Mouse (Mus musculus): ENCODE data around the gene Mgrn1. TPM values are rescaled to one million over a fixed set of nuclear protein-coding genes. Genes with fewer than 3 reads are reported as not detected.

The Mgrn1 gene
- polyA plus RNA-seq, 1 experiment = 75.4 TPM

DNA sequence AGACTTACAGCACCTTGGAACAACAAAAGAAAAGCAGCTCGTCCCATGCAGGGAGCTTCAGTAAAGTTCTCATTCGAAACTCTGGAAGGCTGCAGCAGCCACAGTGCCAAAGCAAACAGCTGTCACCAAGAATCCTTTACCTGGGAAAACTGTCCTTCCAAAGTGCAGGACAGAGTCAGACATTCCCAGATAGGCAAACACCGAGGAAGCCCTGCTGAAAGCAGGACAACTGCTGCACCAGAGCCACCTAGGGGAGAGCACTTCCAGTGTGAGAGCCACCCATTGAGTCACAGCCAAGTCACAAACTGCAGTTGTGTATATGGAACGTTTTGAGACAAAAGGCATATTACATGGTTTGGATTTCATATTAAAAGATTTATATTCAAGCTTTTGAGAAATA lies 59.4 kb downstream of the Mgrn1 start:
- H3K27ac ChIP-seq (ENCODE audit: insufficient read depth, low read depth, low read length) = no peak overlapping the region
- H3K4me3 ChIP-seq (ENCODE audit: insufficient read depth, low read length) = no peak overlapping the region
- no peaks in the 10 kb centered on the region for H3K4me1 ChIP-seq (ENCODE audit: control insufficient read depth, insufficient read depth, low read length)
- TF ChIP-seq CTCF (IDR thresholded peaks at IDR 0.05; ENCODE audit: low read depth, low read length) (no peak), POLR2A (IDR thresholded peaks at IDR 0.05; ENCODE audit: borderline replicate concordance, low read depth, low read length) (no peak)

DNA sequence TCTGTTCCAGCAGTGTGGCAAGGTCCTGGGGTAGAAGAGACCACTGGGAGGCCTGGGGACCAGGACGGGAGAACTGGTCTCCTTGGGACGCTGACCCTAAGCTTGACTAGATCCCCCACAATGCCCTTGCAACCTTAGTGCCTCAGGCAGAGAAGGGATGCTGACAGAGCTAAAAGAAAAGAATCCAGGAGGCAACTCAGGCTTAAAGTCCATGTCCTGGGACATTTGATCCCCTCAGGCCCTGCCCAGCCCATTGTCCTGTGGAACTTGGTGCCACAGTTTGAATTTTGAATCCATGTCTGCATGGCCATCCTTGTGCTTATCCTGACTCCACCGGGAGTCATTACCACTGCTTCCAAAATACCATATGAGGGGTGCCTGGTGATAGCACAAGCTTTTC lies 60.1 kb downstream of the Mgrn1 start:
- H3K4me3 ChIP-seq (ENCODE audit: insufficient read depth, low read length) = no peak overlapping the region
- no peak overlapping the region for H3K27ac ChIP-seq (ENCODE audit: insufficient read depth, low read depth, low read length)
- H3K4me1 ChIP-seq (ENCODE audit: control insufficient read depth, insufficient read depth, low read length) = no peaks in the 10 kb centered on the region
- TF ChIP-seq CTCF (IDR thresholded peaks at IDR 0.05; ENCODE audit: low read depth, low read length) (no peak), POLR2A (IDR thresholded peaks at IDR 0.05; ENCODE audit: borderline replicate concordance, low read depth, low read length) (no peak)

DNA sequence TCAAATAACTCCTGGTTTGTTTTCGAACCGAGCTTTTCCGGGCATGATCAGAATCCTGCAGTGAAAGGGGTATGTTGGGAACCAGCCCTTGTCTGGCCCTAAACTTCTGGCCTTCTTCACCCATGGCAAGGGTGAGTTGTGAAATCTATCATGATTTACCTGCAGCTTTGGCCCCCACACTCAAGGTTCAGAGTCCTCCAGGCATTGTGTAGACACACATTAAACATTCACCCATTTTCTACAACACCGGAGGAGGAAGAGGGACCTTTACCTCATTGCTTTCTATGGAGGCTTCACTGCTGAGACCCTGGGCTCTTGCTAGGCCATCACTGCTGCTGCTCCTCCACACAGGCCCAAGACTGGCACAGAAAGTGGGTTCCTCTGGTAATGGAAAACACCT lies 61.3 kb downstream of the Mgrn1 start:
- no peak overlapping the region for H3K27ac ChIP-seq (ENCODE audit: insufficient read depth, low read depth, low read length)
- no peak overlapping the region for H3K4me3 ChIP-seq (ENCODE audit: insufficient read depth, low read length)
- TF ChIP-seq CTCF (IDR thresholded peaks at IDR 0.05; ENCODE audit: low read depth, low read length) = no peak
- TF ChIP-seq POLR2A (IDR thresholded peaks at IDR 0.05; ENCODE audit: borderline replicate concordance, low read depth, low read length) = no peak
- no peaks in the 10 kb centered on the region for H3K4me1 ChIP-seq (ENCODE audit: control insufficient read depth, insufficient read depth, low read length)

DNA sequence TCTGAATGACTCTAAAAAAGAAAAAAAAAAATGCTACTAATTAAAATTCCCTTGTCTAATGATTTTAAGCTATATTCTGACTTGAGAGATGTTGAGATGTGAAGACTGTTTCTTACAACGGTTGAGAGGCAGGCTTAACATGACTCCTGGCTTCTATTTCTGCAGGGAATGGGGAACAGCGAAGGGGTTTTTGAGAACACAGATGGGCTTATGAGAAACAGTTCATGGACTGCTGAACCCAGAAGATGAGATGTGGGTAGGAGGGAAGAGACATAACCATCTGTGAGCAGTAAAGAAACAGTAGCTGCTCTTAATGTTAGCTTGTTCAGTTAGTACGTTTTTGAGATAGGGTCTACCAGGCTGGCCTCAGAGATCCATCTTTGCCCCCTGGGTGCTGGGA lies 70.6 kb downstream of the Mgrn1 start:
- TF ChIP-seq CTCF (IDR thresholded peaks at IDR 0.05; ENCODE audit: low read depth, low read length) (no peak), POLR2A (IDR thresholded peaks at IDR 0.05; ENCODE audit: borderline replicate concordance, low read depth, low read length) (no peak)
- no peak overlapping the region for H3K27ac ChIP-seq (ENCODE audit: insufficient read depth, low read depth, low read length)
- peaks cover 21% of the 10 kb centered on the region for H3K4me1 ChIP-seq (ENCODE audit: control insufficient read depth, insufficient read depth, low read length)
- H3K4me3 ChIP-seq (ENCODE audit: insufficient read depth, low read length) = no peak overlapping the region

DNA sequence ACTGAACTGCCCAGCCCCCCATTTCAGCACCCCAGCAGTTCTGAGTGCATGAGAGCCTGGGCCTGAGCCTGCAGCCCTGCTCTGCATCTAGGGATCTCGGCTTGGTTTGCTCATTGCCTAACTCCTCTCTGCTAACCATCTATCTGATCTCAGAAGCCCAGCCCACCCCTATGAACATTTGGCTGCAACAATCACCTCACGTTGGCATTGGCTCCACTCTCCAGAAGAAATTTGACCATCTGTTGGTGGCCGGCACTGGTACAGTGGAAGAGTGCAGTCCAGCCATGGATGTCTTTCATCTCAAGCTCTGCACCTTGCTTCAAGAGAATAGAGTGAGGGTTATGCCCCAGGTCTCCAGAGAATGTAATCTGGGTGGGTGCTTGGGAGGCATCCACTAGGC lies 71.4 kb downstream of the Mgrn1 start:
- Histone ChIP-seq H3K4me3 (ENCODE audit: insufficient read depth, low read length) (no peak overlapping the region), H3K4me1 (ENCODE audit: control insufficient read depth, insufficient read depth, low read length) (peaks cover 25% of the 10 kb centered on the region), H3K27ac (ENCODE audit: insufficient read depth, low read depth, low read length) (no peak overlapping the region)
- no peak for TF ChIP-seq POLR2A (IDR thresholded peaks at IDR 0.05; ENCODE audit: borderline replicate concordance, low read depth, low read length)
- no peak for TF ChIP-seq CTCF (IDR thresholded peaks at IDR 0.05; ENCODE audit: low read depth, low read length)

DNA sequence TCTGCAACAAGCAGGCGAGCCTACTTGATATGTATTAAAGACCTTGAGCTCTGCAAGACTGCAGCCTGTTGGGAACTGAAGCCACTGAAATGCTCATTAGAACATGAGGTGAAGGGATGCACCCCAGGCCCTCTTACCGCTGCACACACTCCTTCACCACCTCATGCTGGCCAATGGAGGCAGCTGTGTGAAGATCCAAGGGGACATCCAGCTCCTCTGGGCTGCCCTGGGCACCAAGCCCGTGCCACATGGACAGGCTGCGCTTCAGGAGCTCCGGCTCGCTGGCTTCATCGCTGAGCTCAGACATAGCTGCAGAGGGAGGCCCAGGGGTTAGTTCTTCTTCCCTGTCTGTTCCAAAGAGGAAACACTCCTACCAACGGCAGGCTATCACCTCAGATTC lies 74.2 kb downstream of the Mgrn1 start:
- Histone ChIP-seq H3K4me1 (ENCODE audit: control insufficient read depth, insufficient read depth, low read length) (peaks cover 32% of the 10 kb centered on the region), H3K27ac (ENCODE audit: insufficient read depth, low read depth, low read length) (peak overlapping the region; percentile 55), H3K4me3 (ENCODE audit: insufficient read depth, low read length) (peak overlapping the region; percentile 26)
- TF ChIP-seq CTCF (IDR thresholded peaks at IDR 0.05; ENCODE audit: low read depth, low read length) (no peak), POLR2A (IDR thresholded peaks at IDR 0.05; ENCODE audit: borderline replicate concordance, low read depth, low read length) (no peak)

DNA sequence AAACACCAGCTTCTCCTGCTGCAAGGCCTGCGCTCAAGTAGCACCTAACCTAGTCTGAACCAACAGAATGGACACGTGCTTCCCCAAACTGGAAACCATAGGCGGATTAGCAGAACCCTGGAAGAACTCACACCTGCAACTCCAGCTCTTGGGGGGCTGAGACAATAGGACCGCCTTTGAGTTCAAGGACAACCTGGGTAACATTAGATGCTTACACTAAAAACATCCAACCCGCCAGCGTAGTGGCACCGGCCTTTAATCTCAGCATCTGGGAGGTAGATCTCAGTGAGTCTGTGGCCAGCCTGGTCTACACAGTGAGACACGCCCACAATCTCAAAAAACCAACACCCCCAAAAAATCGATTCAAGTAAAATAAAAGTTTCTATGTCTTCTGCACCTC lies 77.3 kb downstream of the Mgrn1 start:
- Histone ChIP-seq H3K4me3 (ENCODE audit: insufficient read depth, low read length) (peak overlapping the region; percentile 85), H3K27ac (ENCODE audit: insufficient read depth, low read depth, low read length) (no peak overlapping the region), H3K4me1 (ENCODE audit: control insufficient read depth, insufficient read depth, low read length) (peaks cover 35% of the 10 kb centered on the region)
- TF ChIP-seq POLR2A (IDR thresholded peaks at IDR 0.05; ENCODE audit: borderline replicate concordance, low read depth, low read length) (no peak), CTCF (IDR thresholded peaks at IDR 0.05; ENCODE audit: low read depth, low read length) (no peak)

DNA sequence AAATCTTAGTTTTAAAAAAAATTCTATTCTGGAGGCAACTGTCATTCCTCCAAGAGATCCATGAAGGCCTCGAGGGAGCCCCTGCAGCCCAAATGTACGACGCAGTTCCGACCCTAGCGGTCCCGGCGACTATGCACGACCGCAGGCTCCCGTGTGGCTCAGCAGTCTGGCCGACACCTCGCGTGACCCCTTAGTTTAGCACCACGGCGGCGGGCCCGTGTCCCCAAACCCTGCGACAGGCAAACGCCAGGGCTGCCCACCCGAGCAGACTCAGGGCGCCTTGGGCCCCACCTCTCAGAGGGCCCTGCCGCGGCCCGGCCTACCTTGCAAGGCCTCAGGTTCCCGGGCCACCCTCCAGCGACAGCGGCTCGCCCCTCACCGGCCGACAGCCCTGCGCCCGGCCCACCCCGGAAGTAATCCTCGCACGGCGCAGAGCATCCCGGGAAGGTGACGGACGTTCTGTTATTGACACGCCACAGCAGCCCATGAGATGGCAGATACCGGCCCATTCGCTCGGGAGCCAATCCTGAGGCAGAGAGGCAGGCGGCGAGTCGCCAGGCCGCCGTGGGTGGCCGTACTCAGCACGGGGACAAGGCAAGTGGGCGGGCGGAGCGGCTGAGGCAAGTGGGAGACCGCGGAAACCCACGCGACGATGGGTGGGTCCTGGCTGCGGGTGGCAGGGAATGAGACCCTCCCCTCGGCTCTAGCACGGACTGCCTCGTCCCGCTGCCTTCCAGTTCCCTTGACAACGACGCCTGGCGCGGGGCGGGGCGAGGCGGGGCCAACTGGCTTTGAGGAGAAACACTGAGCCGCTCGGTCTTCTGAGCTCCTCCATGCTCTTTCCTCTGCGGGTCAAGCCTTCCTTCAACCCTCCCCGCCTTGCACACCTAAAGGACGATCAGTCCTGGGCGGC lies 78.0 kb downstream of the Mgrn1 start, which contains the start of gene Anks3:
Gene Anks3 (minus strand): TSS at position 409 of the 913 bp plus-strand sequence.
- TF ChIP-seq CTCF (IDR thresholded peaks at IDR 0.05; ENCODE audit: low read depth, low read length) = no peak
- no peak for TF ChIP-seq POLR2A (IDR thresholded peaks at IDR 0.05; ENCODE audit: borderline replicate concordance, low read depth, low read length)
- Histone ChIP-seq H3K4me3 (ENCODE audit: insufficient read depth, low read length) (peak within 1 kb of the TSS; percentile 85), H3K27ac (ENCODE audit: insufficient read depth, low read depth, low read length) (peak within 1 kb of the TSS; percentile 40), H3K4me1 (ENCODE audit: control insufficient read depth, insufficient read depth, low read length) (peaks cover 38% of the 10 kb centered on the region)

DNA sequence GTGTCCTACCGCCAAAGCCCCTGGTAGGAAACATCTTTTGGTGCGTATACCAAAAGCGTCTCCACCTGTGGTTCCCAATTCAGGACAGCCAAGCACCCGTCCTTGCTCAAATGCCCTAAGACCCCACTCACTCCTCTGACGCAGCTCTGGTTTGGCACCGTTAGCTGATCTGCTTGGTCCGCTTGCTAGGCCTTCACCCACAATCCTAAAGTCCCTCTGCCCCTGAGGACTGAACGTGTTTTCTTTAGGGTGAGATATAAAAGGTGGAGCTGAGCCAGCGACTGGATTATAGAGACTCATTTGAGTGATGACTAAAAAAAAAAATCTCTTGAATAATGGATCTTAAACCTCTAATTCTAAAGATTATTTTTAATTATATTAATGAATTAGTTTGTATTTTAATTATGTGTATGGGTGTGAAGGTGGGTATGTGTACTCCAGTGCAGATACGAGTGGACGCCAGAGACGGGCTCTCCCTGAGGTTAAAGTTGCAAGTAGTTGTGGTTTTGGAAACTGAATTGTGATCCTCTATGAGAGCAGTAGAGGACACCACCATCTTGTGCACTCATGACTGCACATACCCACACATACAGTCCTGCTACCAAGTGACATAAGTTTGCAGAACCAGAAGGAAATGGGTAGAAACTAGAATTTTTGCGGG lies 78.8 kb downstream of the Mgrn1 start:
- Histone ChIP-seq H3K4me1 (ENCODE audit: control insufficient read depth, insufficient read depth, low read length) (peaks cover 38% of the 10 kb centered on the region), H3K27ac (ENCODE audit: insufficient read depth, low read depth, low read length) (peak overlapping the region; percentile 28), H3K4me3 (ENCODE audit: insufficient read depth, low read length) (peak overlapping the region; percentile 85)
- TF ChIP-seq POLR2A (IDR thresholded peaks at IDR 0.05; ENCODE audit: borderline replicate concordance, low read depth, low read length) = no peak
- no peak for TF ChIP-seq CTCF (IDR thresholded peaks at IDR 0.05; ENCODE audit: low read depth, low read length)

All from bone marrow macrophage, adult 2 months (primary cell).